9 mouse cellular contexts compared by ENCODE assay signal in genomic region chr4:32864131-32864866, GRCm38 (mm10).
A peak's percentile ranks its signal among the peaks of the same experiment; 100 is the strongest.
DNase-seq lines count a peak whose midpoint lies in the region; ATAC-seq lines count a peak whose summit lies in the region.
"Had no signal": no experiment of that assay in that cellular context is flagged by ENCODE, and none has a peak within 500 bp of the region (broad histone marks: within the 10 kb centered on the region; RNA-seq: fewer than 3 reads in every experiment).

No protein-coding gene starts in this region.

- intact Hi-C loops in gastrocnemius, postnatal 36 days (cut with DNase I) = no loop called here

- no peak for ATAC-seq in kidney, embryonic 14.5 days (ENCODE audit: low FRiP score, low TSS enrichment)
- ATAC-seq in hindbrain, embryonic 12.5 days (ENCODE audit: low FRiP score) = peak; percentile 50
- ATAC-seq in neural tube, embryonic 14.5 days (ENCODE audit: low read depth) = peak; percentile 62

- no peak overlapping the region for H3K9ac ChIP-seq in kidney, embryonic 14.5 days (ENCODE audit: low read depth, low read length)
- H3K9ac ChIP-seq in hindbrain, embryonic 12.5 days = peak overlapping the region; percentile 49
- peak overlapping the region; percentile 52; the same call in 1 of the 2 replicates for H3K9ac ChIP-seq in neural tube, embryonic 14.5 days (replicated peaks; ENCODE audit: low read depth, low read length)

- H3K9me3 ChIP-seq in kidney, embryonic 14.5 days (ENCODE audit: control insufficient read depth, low read length) = no peaks in the 10 kb centered on the region
- H3K9me3 ChIP-seq in hindbrain, embryonic 12.5 days (replicated peaks) = no peaks in the 10 kb centered on the region
- H3K9me3 ChIP-seq in neural tube, embryonic 14.5 days (ENCODE audit: control insufficient read depth, low read length) = no peaks in the 10 kb centered on the region
- H3K9me3 ChIP-seq: megakaryocyte, embryonic 14.5 days had no signal

- H3K36me3 ChIP-seq in kidney, embryonic 14.5 days (ENCODE audit: control insufficient read depth, insufficient read depth, low read length) = no peaks in the 10 kb centered on the region
- no peaks in the 10 kb centered on the region for H3K36me3 ChIP-seq in hindbrain, embryonic 12.5 days
- H3K36me3 ChIP-seq in neural tube, embryonic 14.5 days (ENCODE audit: control insufficient read depth, insufficient read depth, low read length) = no peaks in the 10 kb centered on the region

- no peak overlapping the region for H3K27ac ChIP-seq in kidney, embryonic 14.5 days (ENCODE audit: low read depth, low read length)
- H3K27ac ChIP-seq in hindbrain, embryonic 12.5 days = peak overlapping the region; percentile 72
- H3K27ac ChIP-seq in neural tube, embryonic 14.5 days (ENCODE audit: low read depth, low read length) = peak overlapping the region; percentile 61

- peaks cover 17% of the 10 kb centered on the region; the same call in 1 of the 2 replicates for H3K4me1 ChIP-seq in kidney, embryonic 14.5 days (ENCODE audit: control insufficient read depth, insufficient read depth, low read length)
- peaks cover 51% of the 10 kb centered on the region for H3K4me1 ChIP-seq in hindbrain, embryonic 12.5 days
- peaks cover 33% of the 10 kb centered on the region for H3K4me1 ChIP-seq in neural tube, embryonic 14.5 days (ENCODE audit: control insufficient read depth, insufficient read depth, low read length)

- WGBS in kidney, embryonic 14.5 days = 30% methylated on average over 31 of the region's 31 CpGs
- WGBS in hindbrain, embryonic 12.5 days = 32% methylated on average over 31 of the region's 31 CpGs
- WGBS in neural tube, embryonic 14.5 days = 14% methylated on average over 31 of the region's 31 CpGs

- peak overlapping the region; percentile 23 for H3K4me3 ChIP-seq in kidney, embryonic 14.5 days (ENCODE audit: low read length)
- H3K4me3 ChIP-seq in hindbrain, embryonic 12.5 days = peak overlapping the region; percentile 31
- peak overlapping the region; percentile 35 for H3K4me3 ChIP-seq in neural tube, embryonic 14.5 days (ENCODE audit: low read depth, low read length)
- H3K4me3 ChIP-seq: megakaryocyte, embryonic 14.5 days had no signal

- no peaks in the 10 kb centered on the region for H3K27me3 ChIP-seq in kidney, embryonic 14.5 days (ENCODE audit: control insufficient read depth, insufficient read depth, low read length)
- H3K27me3 ChIP-seq in hindbrain, embryonic 12.5 days = no peaks in the 10 kb centered on the region
- H3K27me3 ChIP-seq in neural tube, embryonic 14.5 days (ENCODE audit: control insufficient read depth, insufficient read depth, low read length) = no peaks in the 10 kb centered on the region

- DNase-seq in kidney, postnatal 14 days = no peak
- peak; percentile 43 for DNase-seq in embryo, embryonic 10.5 days (ENCODE audit: low spot score)
- no peak for DNase-seq in frontal cortex, adult 2 months (ENCODE audit: extremely low spot score in 1 of 2, low spot score in 1 of 2)
- DNase-seq in gastrocnemius, postnatal 36 days = no peak
- no peak for DNase-seq in gastrocnemius, adult 8-10 months (ENCODE audit: low spot score in 2 of 2)

- H3K4me2 ChIP-seq in kidney, embryonic 14.5 days (replicated peaks; ENCODE audit: low read depth, low read length) = peak overlapping the region; percentile 35
- H3K4me2 ChIP-seq in hindbrain, embryonic 12.5 days (replicated peaks) = peak overlapping the region; percentile 59
- peak overlapping the region; percentile 58 for H3K4me2 ChIP-seq in neural tube, embryonic 14.5 days (ENCODE audit: low read depth, low read length)
